Mouse (Mus musculus): Measurements from ENCODE around the gene Fkbp2. TPM values are rescaled to one million over a fixed set of nuclear protein-coding genes. Genes with fewer than 3 reads are reported as not detected.

Fkbp2 gene
- total and polyA plus RNA-seq, 3 experiments = 17.6 to 87.0 (median 44.6) TPM

DNA sequence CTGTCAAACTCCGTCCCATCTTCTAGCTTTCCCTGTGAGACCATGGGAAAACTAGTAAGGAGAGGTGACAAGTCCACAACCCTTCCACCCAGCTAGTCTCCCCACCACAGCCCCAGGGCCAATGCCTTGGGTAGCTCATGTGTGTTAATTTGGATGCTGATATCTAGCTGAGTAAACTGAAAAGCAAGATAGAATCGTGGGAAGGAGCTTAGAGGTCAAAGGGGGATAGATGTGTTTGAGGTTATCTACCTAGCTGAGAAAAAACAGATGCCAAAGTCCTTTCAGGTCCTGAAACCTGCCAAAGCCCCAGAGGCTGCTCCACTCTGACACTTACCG, 1.7 kb downstream of the Fkbp2 start:
- Histone ChIP-seq H3K36me3 (replicated peaks in 1 of 2; ENCODE audit: control insufficient read depth in 1 of 2, insufficient read depth in 1 of 2, low read length in 1 of 2) (peaks cover 20 to 42% of the 10 kb centered on the region in 2 experiments), H3K4me3 (replicated peaks in 1 of 3; ENCODE audit: low read depth in 2 of 3, low read length in 2 of 3, poor library complexity in 1 of 3) (peak overlapping the region; percentile 66 to 83 (median 68)), H3K27ac (ENCODE audit: insufficient read depth, low read depth) (peak overlapping the region; percentile 32; the same call in 1 of the 2 replicates), H3K9ac (ENCODE audit: insufficient read depth, low read depth) (peak overlapping the region; percentile 50; the same call in 1 of the 2 replicates), H3K79me2 (replicated peaks; ENCODE audit: control insufficient read depth, extremely low read depth, insufficient read depth, poor library complexity, severe bottlenecking) (peaks cover 29% of the 10 kb centered on the region), H3K9me3 (replicated peaks; ENCODE audit: low read length) (no peaks in the 10 kb centered on the region), H3K27me3 (replicated peaks) (no peaks in the 10 kb centered on the region), H3K4me1 (ENCODE audit: control insufficient read depth in 1 of 2, insufficient read depth in 2 of 2) (peaks cover 15 to 49% of the 10 kb centered on the region in 2 experiments), H3K4me2 (ENCODE audit: insufficient read depth, low read depth, poor library complexity, severe bottlenecking) (peak overlapping the region; percentile 69)
- dilution Hi-C loops (cut with MboI; ENCODE audit: extremely low pct_ligation_motif_present, extremely low pct_unique_long_range_greater_than_20kb, low sequenced_read_pairs) = no loop called here
- DNase-seq (ENCODE audit: extremely low read depth) = no peak
- TF ChIP-seq CHD2 (IDR thresholded peaks at IDR 0.05; ENCODE audit: low read length) (no peak), ELF1 (IDR thresholded peaks at IDR 0.05; ENCODE audit: low read depth, low read length) (no peak), CHD1 (IDR thresholded peaks at IDR 0.05; ENCODE audit: low read depth, low read length) (no peak), RCOR1 (conservative IDR thresholded peaks at IDR 0.05; ENCODE audit: low read depth, low read length) (no peak), SMC3 (IDR thresholded peaks at IDR 0.05; ENCODE audit: low read depth, low read length) (no peak), MAZ (IDR thresholded peaks at IDR 0.05; ENCODE audit: low read depth, low read length) (no peak), ZMIZ1 (IDR thresholded peaks at IDR 0.05; ENCODE audit: low read depth, low read length) (no peak), MYC (IDR thresholded peaks at IDR 0.05; ENCODE audit: low read depth, low read length) (no peak), JUN (IDR thresholded peaks at IDR 0.05; ENCODE audit: insufficient read depth, low read depth, low read length) (no peak), EP300 (IDR thresholded peaks at IDR 0.05; ENCODE audit: low read length) (no peak), TCF12 (IDR thresholded peaks at IDR 0.05; ENCODE audit: low read depth, low read length) (no peak)
- in situ Hi-C loops (cut with MboI; ENCODE audit: low pct_ligation_motif_present, low pct_unique_long_range_greater_than_20kb, low sequenced_read_pairs) = no loop called here

DNA sequence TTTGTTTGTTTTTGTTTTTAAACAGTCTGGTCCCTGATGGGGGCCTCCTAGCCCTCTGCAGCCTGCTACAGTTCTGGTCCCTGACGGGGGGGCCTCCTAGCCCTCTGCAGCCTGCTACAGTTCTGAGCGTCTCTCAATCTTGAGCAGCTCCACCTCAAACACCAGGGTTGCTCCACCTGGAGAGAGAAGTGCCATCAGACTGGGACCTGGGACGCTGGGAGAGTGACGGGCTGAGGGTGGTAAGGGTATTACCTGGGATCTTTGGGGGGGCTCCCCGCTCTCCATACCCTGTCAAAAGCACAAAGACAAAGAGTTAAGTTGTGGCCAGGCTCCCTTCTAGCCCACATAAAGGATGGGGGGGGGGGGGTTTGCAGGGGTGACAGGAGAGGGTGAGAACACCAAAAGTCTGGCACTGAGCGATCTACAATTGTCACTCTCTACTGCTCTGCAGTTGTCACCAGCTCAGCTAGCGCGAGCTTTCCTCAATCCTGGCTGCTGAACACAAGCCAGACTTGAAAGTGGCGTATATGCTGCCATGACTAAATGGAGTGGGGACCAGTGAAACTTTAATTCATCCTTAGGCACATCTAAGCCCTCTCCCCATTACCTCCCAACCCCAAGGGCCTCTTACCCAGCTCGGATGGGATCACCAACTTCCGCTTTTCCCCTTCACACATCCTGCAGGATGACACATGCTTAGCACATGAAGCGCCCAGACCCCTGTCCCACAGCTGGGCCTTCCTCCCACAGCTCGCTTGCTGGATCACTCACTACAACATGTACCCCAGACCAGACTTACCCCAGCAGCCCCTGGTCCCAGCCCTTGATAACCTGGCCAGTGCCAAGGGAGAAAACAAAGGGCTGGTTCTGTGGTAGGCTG, 2.3 kb downstream of the Fkbp2 start:
- Histone ChIP-seq H3K79me2 (replicated peaks; ENCODE audit: control insufficient read depth, extremely low read depth, insufficient read depth, poor library complexity, severe bottlenecking) (peaks cover 29% of the 10 kb centered on the region), H3K9me3 (replicated peaks; ENCODE audit: low read length) (no peaks in the 10 kb centered on the region), H3K27me3 (replicated peaks) (no peaks in the 10 kb centered on the region), H3K27ac (ENCODE audit: insufficient read depth, low read depth) (peak overlapping the region; percentile 32; the same call in 1 of the 2 replicates), H3K4me3 (replicated peaks in 1 of 3; ENCODE audit: low read depth in 2 of 3, low read length in 2 of 3, poor library complexity in 1 of 3) (no peak overlapping the region), H3K4me2 (ENCODE audit: insufficient read depth, low read depth, poor library complexity, severe bottlenecking) (peak overlapping the region; percentile 69), H3K4me1 (ENCODE audit: control insufficient read depth in 1 of 2, insufficient read depth in 2 of 2) (peaks cover 15 to 49% of the 10 kb centered on the region in 2 experiments), H3K36me3 (replicated peaks in 1 of 2; ENCODE audit: control insufficient read depth in 1 of 2, insufficient read depth in 1 of 2, low read length in 1 of 2) (peaks cover 18 to 38% of the 10 kb centered on the region in 2 experiments), H3K9ac (ENCODE audit: insufficient read depth, low read depth) (peak overlapping the region; percentile 50; the same call in 1 of the 2 replicates)
- TF ChIP-seq NELFE (IDR thresholded peaks at IDR 0.05; ENCODE audit: low read depth, low read length) (no peak), HCFC1 (IDR thresholded peaks at IDR 0.05; ENCODE audit: low read depth, low read length) (no peak), CHD1 (IDR thresholded peaks at IDR 0.05; ENCODE audit: low read depth, low read length) (no peak), PAX5 (IDR thresholded peaks at IDR 0.05; ENCODE audit: low read length) (no peak), USF1 (IDR thresholded peaks at IDR 0.05; ENCODE audit: low read depth, low read length) (no peak), JUND (conservative IDR thresholded peaks at IDR 0.05; ENCODE audit: low read depth, low read length) (no peak), IRF4 (IDR thresholded peaks at IDR 0.05; ENCODE audit: low read depth, low read length) (no peak), MAX (IDR thresholded peaks at IDR 0.05; ENCODE audit: low read length) (no peak), JUN (IDR thresholded peaks at IDR 0.05; ENCODE audit: insufficient read depth, low read depth, low read length) (no peak), MAFK (IDR thresholded peaks at IDR 0.05; ENCODE audit: insufficient replicate concordance, low read length) (no peak), ZKSCAN1 (IDR thresholded peaks at IDR 0.05; ENCODE audit: borderline replicate concordance, low read depth, low read length) (no peak)
- in situ Hi-C loops (cut with MboI; ENCODE audit: low pct_ligation_motif_present, low pct_unique_long_range_greater_than_20kb, low sequenced_read_pairs) (no loop called here), dilution Hi-C loops (cut with MboI; ENCODE audit: extremely low pct_ligation_motif_present, extremely low pct_unique_long_range_greater_than_20kb, low sequenced_read_pairs) (no loop called here)
- no peak for DNase-seq (ENCODE audit: extremely low read depth)

All from CH12.LX (cell line).